ENCODE assay signal across 8 mouse cellular contexts in genomic region chr5:135064382-135064766, GRCm38 (mm10). TPM values are rescaled to one million over a fixed set of nuclear protein-coding genes. Genes with fewer than 3 reads are reported as not detected.
DNase-seq lines count a peak whose midpoint lies in the region; ATAC-seq and TF ChIP-seq lines count a peak whose summit lies in the region.

No protein-coding gene starts in this region.

- no peak for TF ChIP-seq CTCF in lung, adult 2 months (IDR thresholded peaks at IDR 0.05; ENCODE audit: insufficient read depth, low read length)

- no peaks in the 10 kb centered on the region for H3K27me3 ChIP-seq in embryonic facial prominence, embryonic 12.5 days
- H3K27me3 ChIP-seq in midbrain, embryonic 16.5 days (ENCODE audit: control insufficient read depth, insufficient read depth, low read depth, low read length) = no peaks in the 10 kb centered on the region

- intact Hi-C loops in left cerebral cortex, postnatal 4 days (cut with DNase I) = no loop called here

- no peak for DNase-seq in lung, adult 2 months
- no peak for DNase-seq in lung, adult 18-20 months
- no peak for DNase-seq in spleen, postnatal 14 days (ENCODE audit: low spot score in 2 of 2)
- DNase-seq in spleen, adult 12 weeks (ENCODE audit: low spot score) = no peak
- no peak for DNase-seq in left cerebral cortex, postnatal 4 days

- H3K27ac ChIP-seq in embryonic facial prominence, embryonic 12.5 days = peak overlapping the region; percentile 60; the same call in 1 of the 2 replicates
- peak overlapping the region; percentile 81 for H3K27ac ChIP-seq in midbrain, embryonic 16.5 days (ENCODE audit: low read length)

- peak overlapping the region; percentile 93 for H3K4me2 ChIP-seq in embryonic facial prominence, embryonic 12.5 days (replicated peaks)
- H3K4me2 ChIP-seq in midbrain, embryonic 16.5 days (ENCODE audit: low read length) = peak overlapping the region; percentile 92

- under 1% methylated on average over 40 of the region's 40 CpGs for WGBS in lung, adult 2 months
- WGBS in embryonic facial prominence, embryonic 12.5 days = under 1% methylated on average over 40 of the region's 40 CpGs
- WGBS in midbrain, embryonic 16.5 days = under 1% methylated on average over 40 of the region's 40 CpGs

- H3K4me1 ChIP-seq in lung, adult 2 months (ENCODE audit: control insufficient read depth, insufficient read depth, low read length) = 0 out of 2 replicates have a peak, but pooled peaks cover 2% of the 10 kb centered on the region
- H3K4me1 ChIP-seq in embryonic facial prominence, embryonic 12.5 days = 0 out of 2 replicates have a peak, but pooled peaks cover 11% of the 10 kb centered on the region
- peaks cover 21% of the 10 kb centered on the region for H3K4me1 ChIP-seq in midbrain, embryonic 16.5 days (ENCODE audit: control insufficient read depth, insufficient read depth, low read length)

- peak overlapping the region; percentile 79 for H3K9ac ChIP-seq in embryonic facial prominence, embryonic 12.5 days
- peak overlapping the region; percentile 86 for H3K9ac ChIP-seq in midbrain, embryonic 16.5 days (ENCODE audit: low read depth, low read length)

- TF ChIP-seq POLR2A in lung, adult 2 months (IDR thresholded peaks at IDR 0.05; ENCODE audit: borderline replicate concordance, extremely low read depth, low read depth, low read length) = no peak

- peak overlapping the region; percentile 94 for H3K4me3 ChIP-seq in lung, adult 2 months (replicated peaks; ENCODE audit: extremely low read depth, low read depth, low read length)
- peak overlapping the region; percentile 94 for H3K4me3 ChIP-seq in embryonic facial prominence, embryonic 12.5 days
- peak overlapping the region; percentile 76 for H3K4me3 ChIP-seq in midbrain, embryonic 16.5 days (ENCODE audit: low read depth, low read length)

- peaks cover 52% of the 10 kb centered on the region for H3K36me3 ChIP-seq in embryonic facial prominence, embryonic 12.5 days
- H3K36me3 ChIP-seq in midbrain, embryonic 16.5 days (ENCODE audit: control insufficient read depth, insufficient read depth, low read length) = peaks cover 19% of the 10 kb centered on the region

- ATAC-seq in embryonic facial prominence, embryonic 12.5 days (ENCODE audit: insufficient number of reproducible peaks, insufficient read depth, low FRiP score, low TSS enrichment) = peak; percentile 54; the same call in 1 of the 2 replicates
- peak; percentile 60 for ATAC-seq in inflammation-experienced regulatory T-cells, adult 6 months
- no peak; the same call in none of the 2 replicates for ATAC-seq in midbrain, embryonic 16.5 days

- 0 out of 2 replicates have a peak, but pooled peaks cover 7% of the 10 kb centered on the region for H3K9me3 ChIP-seq in embryonic facial prominence, embryonic 12.5 days
- H3K9me3 ChIP-seq in midbrain, embryonic 16.5 days (replicated peaks; ENCODE audit: control insufficient read depth, low read length, poor library complexity, severe bottlenecking) = no peaks in the 10 kb centered on the region

RNA-seq across cellular contexts. Expression of gene Dnajc30, which starts 0.4 kb away (rescaled TPM):
- 30.7 and 31.5 TPM in 2 replicates for polyA plus RNA-seq in lung, adult 2 months (2012; rRNA removed)
- 31.9 and 34.2 TPM in 2 replicates for polyA plus RNA-seq in embryonic facial prominence, embryonic 12.5 days (2016; fragmentation: Nextera tagmentation; extraction: Ambion mirVana)
- 10 to 100 TPM; 18.9 to 32.0 (median 30.4) TPM for polyA plus RNA-seq in inflammation-experienced regulatory T-cells, adult 6 months (2017; shearing (Covaris generic))
- 48.8 and 49.6 TPM in 2 replicates for polyA plus RNA-seq in midbrain, embryonic 16.5 days (2015; fragmentation: Nextera tagmentation; extraction: Ambion mirVana)
- total RNA-seq in left cerebral cortex, postnatal 4 days (2021) = 10 to 100 TPM; 27.4 to 30.1 TPM

RNA-seq across cellular contexts. Expression of gene Bud23, which starts 0.4 kb away (rescaled TPM):
- 51.3 and 56.4 TPM in 2 replicates for polyA plus RNA-seq in lung, adult 2 months (2012; rRNA removed)
- polyA plus RNA-seq in embryonic facial prominence, embryonic 12.5 days (2016; fragmentation: Nextera tagmentation; extraction: Ambion mirVana) = 145 and 154 TPM in 2 replicates
- 10 to 100 TPM; 63.3 to 71.1 (median 67.0) TPM for polyA plus RNA-seq in inflammation-experienced regulatory T-cells, adult 6 months (2017; shearing (Covaris generic))
- 74.4 and 76.9 TPM in 2 replicates for polyA plus RNA-seq in midbrain, embryonic 16.5 days (2015; fragmentation: Nextera tagmentation; extraction: Ambion mirVana)
- total RNA-seq in left cerebral cortex, postnatal 4 days (2021) = 10 to 100 TPM; 51.7 to 52.1 TPM

RNA-seq across cellular contexts. Expression of gene Vps37d, which starts 13.7 kb away (rescaled TPM):
- 2.3 and 3.0 TPM in 2 replicates for polyA plus RNA-seq in lung, adult 2 months (2012; rRNA removed)
- polyA plus RNA-seq in embryonic facial prominence, embryonic 12.5 days (2016; fragmentation: Nextera tagmentation; extraction: Ambion mirVana) = 26.4 and 27.2 TPM in 2 replicates
- not detected for polyA plus RNA-seq in inflammation-experienced regulatory T-cells, adult 6 months (2017; shearing (Covaris generic))
- polyA plus RNA-seq in midbrain, embryonic 16.5 days (2015; fragmentation: Nextera tagmentation; extraction: Ambion mirVana) = 32.4 and 33.6 TPM in 2 replicates
- 10 to 100 TPM; 46.1 TPM for total RNA-seq in left cerebral cortex, postnatal 4 days (2021)

RNA-seq across cellular contexts. Expression of gene Mlxipl, which starts 25.3 kb away (rescaled TPM):
- polyA plus RNA-seq in lung, adult 2 months (2012; rRNA removed) = 17.8 and 28.5 TPM in 2 replicates
- 3.3 and 3.8 TPM in 2 replicates for polyA plus RNA-seq in embryonic facial prominence, embryonic 12.5 days (2016; fragmentation: Nextera tagmentation; extraction: Ambion mirVana)
- polyA plus RNA-seq in inflammation-experienced regulatory T-cells, adult 6 months (2017; shearing (Covaris generic)) = not detected
- 0.87 and 1.0 TPM in 2 replicates for polyA plus RNA-seq in midbrain, embryonic 16.5 days (2015; fragmentation: Nextera tagmentation; extraction: Ambion mirVana)
- 1 to 10 TPM; 1.6 to 2.4 TPM for total RNA-seq in left cerebral cortex, postnatal 4 days (2021)

RNA-seq across cellular contexts. Expression of gene Stx1a, which starts 41.1 kb away (rescaled TPM):
- polyA plus RNA-seq in lung, adult 2 months (2012; rRNA removed) = 10.6 and 11.7 TPM in 2 replicates
- polyA plus RNA-seq in embryonic facial prominence, embryonic 12.5 days (2016; fragmentation: Nextera tagmentation; extraction: Ambion mirVana) = 20.4 and 20.7 TPM in 2 replicates
- polyA plus RNA-seq in inflammation-experienced regulatory T-cells, adult 6 months (2017; shearing (Covaris generic)) = 10 to 100 TPM in 2 of 3 experiments, 1 to 10 TPM in 1; 4.4 to 24.9 (median 20.8) TPM
- polyA plus RNA-seq in midbrain, embryonic 16.5 days (2015; fragmentation: Nextera tagmentation; extraction: Ambion mirVana) = 162 and 195 TPM in 2 replicates
- 100 to 1,000 TPM; 261 to 264 TPM for total RNA-seq in left cerebral cortex, postnatal 4 days (2021)
